Mouse (Mus musculus) limb, embryonic 14.5 days (tissue): Measurements from ENCODE around the gene Cc2d2b. TPM values are rescaled to one million over a fixed set of nuclear protein-coding genes. Genes with fewer than 3 reads are reported as not detected.

Experiments used
- ATAC-seq: fragments of 200-750 bp; cut with Nextera tagmentation; 2 replicates; pipeline ENCODE4 v1.8.0; 2017; ENCODE audit warnings: low read depth, moderate number of reproducible peaks, moderate TSS enrichment; ENCODE audit not compliant: low FRiP score
- DNase-seq: peaks from one replicate; pipeline ENCODE4 v3.0.0-alpha.2; 2015; ENCODE audit warnings: low spot score
- H3K27ac ChIP-seq: fragments of 300-500 bp; sonication (generic); replicated peaks from 2 replicates; pipeline ENCODE4 v1.5.1; 2014; ENCODE audit warnings: low read depth, mild to moderate bottlenecking, low read length, moderate library complexity, mixed read lengths
- H3K27me3 ChIP-seq: fragments of 300-500 bp; sonication (generic); 2 replicates; pipeline ENCODE4 v1.6.1; 2014; ENCODE audit warnings: low read length, mixed read lengths; ENCODE audit not compliant: control insufficient read depth, insufficient read depth
- H3K36me3 ChIP-seq: fragments of 300-500 bp; sonication (generic); 2 replicates; pipeline ENCODE4 v1.6.1; 2014; ENCODE audit warnings: mild to moderate bottlenecking, low read length, moderate library complexity, mixed read lengths; ENCODE audit not compliant: control insufficient read depth, insufficient read depth
- H3K4me1 ChIP-seq: fragments of 300-500 bp; sonication (generic); 2 replicates; pipeline ENCODE4 v1.6.1; 2014; ENCODE audit warnings: antibody characterized with exemption, low read length, mixed read lengths; ENCODE audit not compliant: control insufficient read depth, insufficient read depth
- H3K4me2 ChIP-seq: fragments of 300-500 bp; sonication (generic); replicated peaks from 2 replicates; pipeline ENCODE4 v1.6.1; 2014; ENCODE audit warnings: low read depth, mild to moderate bottlenecking, low read length, moderate library complexity; ENCODE audit not compliant: severe bottlenecking
- H3K4me3 ChIP-seq: fragments of 300-500 bp; sonication (generic); replicated peaks from 2 replicates; pipeline ENCODE4 v1.5.1; 2014; ENCODE audit warnings: low read length
- H3K9ac ChIP-seq: fragments of 300-500 bp; sonication (generic); 2 replicates; pipeline ENCODE4 v1.6.1; 2014; ENCODE audit warnings: mild to moderate bottlenecking, low read depth, low read length, moderate library complexity; ENCODE audit not compliant: severe bottlenecking
- H3K9me3 ChIP-seq: fragments of 300-500 bp; sonication (generic); 2 replicates; pipeline ENCODE4 v1.6.1; 2016; ENCODE audit warnings: low read length; ENCODE audit not compliant: control insufficient read depth
- POLR2A ChIP-seq: fragments of 200-500 bp; IDR thresholded peaks from 2 replicates; pipeline ENCODE4 v1.8.0; 2012; ENCODE audit warnings: inconsistent platforms, mild to moderate bottlenecking, moderate library complexity, borderline replicate concordance; ENCODE audit not compliant: insufficient read depth, insufficient read length; ENCODE audit errors: extremely low read depth
- WGBS: fragments of 180-500 bp; shearing (Covaris S2); extraction: QIAGEN DNeasy Blood & Tissue Kit; methylation state at CpG from one replicate; pipeline ENCODE4 v1.1.7; 2014; 5-methylcytosine and 5-hydroxymethylcytosine counted together
- polyA plus RNA-seq, 2 experiments: library from polyadenylated mRNA; depleted of rRNA in 1 of 2; stranded (reverse) in 1 of 2; unstranded in 1 of 2; fragments of >200 nt; fragmentation: Nextera tagmentation in 1 of 2; extraction: Ambion mirVana in 1 of 2; gene quantifications; 2 replicates each; pipeline versions ENCODE4 v1.2.1 to v1.2.3; 2012 to 2014

Cc2d2b gene
- polyA plus RNA-seq (2012; rRNA removed) (0.04 and 0.05 TPM in 2 replicates), polyA plus RNA-seq (2014; fragmentation: Nextera tagmentation; extraction: Ambion mirVana) (0.22 and 0.55 TPM in 2 replicates)

- WGBS, result 59% methylated on average over 15 of the region's 17 CpGs
- H3K4me2 ChIP-seq, result 0 out of 2 replicates have a peak within 1 kb of the TSS, but pooled peaks have one; percentile 7
- H3K27ac ChIP-seq, result no peak within 1 kb of the TSS
- H3K9ac ChIP-seq, result no peak within 1 kb of the TSS
- TF ChIP-seq POLR2A, result no peak
- no peaks in the 10 kb centered on the region for H3K36me3 ChIP-seq
- DNase-seq, result no peak
- no peaks in the 10 kb centered on the region for H3K4me1 ChIP-seq
- H3K4me3 ChIP-seq, result no peak within 1 kb of the TSS
- H3K27me3 ChIP-seq, result no peaks in the 10 kb centered on the region
- H3K9me3 ChIP-seq, result no peaks in the 10 kb centered on the region
- no peak for ATAC-seq
Measured at GRCm38 (mm10) chr19:40748559-40748958, at the start of gene Cc2d2b. Gene Cc2d2b (plus strand): TSS chr19:40748753.

- no peaks in the 10 kb centered on the region; the same call in 1 of the 2 replicates for H3K4me1 ChIP-seq
- no peak overlapping the region for H3K27ac ChIP-seq
- H3K9ac ChIP-seq, result no peak overlapping the region
- WGBS, result 76% methylated on average over 5 of the region's 5 CpGs
- DNase-seq (no peak), ATAC-seq (no peak)
- H3K9me3 ChIP-seq, result no peaks in the 10 kb centered on the region
- H3K4me3 ChIP-seq, result no peak overlapping the region
- H3K36me3 ChIP-seq, result no peaks in the 10 kb centered on the region
- no peak overlapping the region for H3K4me2 ChIP-seq
- H3K27me3 ChIP-seq, result no peaks in the 10 kb centered on the region
- no peak for TF ChIP-seq POLR2A
Measured at GRCm38 (mm10) chr19:40699816-40700215, 48.7 kb upstream of the Cc2d2b start.

- Histone ChIP-seq H3K27me3 (no peaks in the 10 kb centered on the region), H3K36me3 (no peaks in the 10 kb centered on the region), H3K9me3 (no peaks in the 10 kb centered on the region), H3K9ac (no peak overlapping the region), H3K27ac (no peak overlapping the region), H3K4me2 (no peak overlapping the region), H3K4me3 (no peak overlapping the region), H3K4me1 (no peaks in the 10 kb centered on the region; the same call in 1 of the 2 replicates)
- 59% methylated on average over 4 of the region's 4 CpGs for whole genome bisulfite sequencing
- no peak for DNase-seq
- no peak for ATAC-seq
- TF ChIP-seq POLR2A, result no peak
Measured at GRCm38 (mm10) chr19:40702406-40702805, 46.1 kb upstream of the Cc2d2b start.

DNA sequence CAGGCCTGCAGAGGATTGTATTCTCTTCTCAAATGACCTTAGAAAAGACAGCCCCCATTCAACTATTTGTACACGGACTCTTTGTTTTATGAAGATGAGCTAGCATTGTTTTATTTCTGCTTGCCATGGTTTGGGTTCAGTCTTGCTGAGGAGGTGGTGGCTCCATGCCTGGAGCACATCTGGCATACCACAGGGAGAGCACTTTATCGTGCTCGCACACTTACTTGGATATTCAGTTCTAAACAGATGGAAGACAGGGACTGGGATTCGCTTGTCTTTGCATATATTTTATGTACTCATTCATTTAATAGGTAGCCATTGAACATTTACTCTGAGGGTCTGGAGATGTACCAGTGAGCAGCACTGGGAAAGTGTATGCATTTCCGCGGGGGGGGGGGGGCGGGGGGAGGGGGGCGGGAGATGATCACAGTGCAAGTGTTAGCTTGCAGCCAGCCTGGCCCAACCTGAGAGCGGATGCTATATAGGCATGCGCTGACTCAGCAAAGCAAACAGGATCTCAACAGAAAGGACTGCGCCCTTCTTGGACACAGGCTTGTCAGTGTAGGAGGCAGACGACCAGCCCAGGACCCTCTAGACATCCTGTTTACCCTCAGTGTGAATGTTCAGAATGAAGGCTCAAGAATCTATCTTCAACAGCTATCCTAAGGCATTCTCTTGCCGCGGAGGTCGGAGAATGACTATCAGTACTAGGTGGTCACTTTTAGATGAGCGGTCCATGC is 35.5 kb upstream of the Cc2d2b start:
- Histone ChIP-seq H3K27me3 (no peaks in the 10 kb centered on the region), H3K4me3 (no peak overlapping the region), H3K27ac (no peak overlapping the region), H3K9ac (no peak overlapping the region), H3K4me1 (no peaks in the 10 kb centered on the region), H3K36me3 (no peaks in the 10 kb centered on the region), H3K4me2 (no peak overlapping the region), H3K9me3 (no peaks in the 10 kb centered on the region)
- WGBS, result 78% methylated on average over 16 of the region's 16 CpGs
- TF ChIP-seq POLR2A, result no peak
- DNase-seq (no peak), ATAC-seq (no peak)

DNA sequence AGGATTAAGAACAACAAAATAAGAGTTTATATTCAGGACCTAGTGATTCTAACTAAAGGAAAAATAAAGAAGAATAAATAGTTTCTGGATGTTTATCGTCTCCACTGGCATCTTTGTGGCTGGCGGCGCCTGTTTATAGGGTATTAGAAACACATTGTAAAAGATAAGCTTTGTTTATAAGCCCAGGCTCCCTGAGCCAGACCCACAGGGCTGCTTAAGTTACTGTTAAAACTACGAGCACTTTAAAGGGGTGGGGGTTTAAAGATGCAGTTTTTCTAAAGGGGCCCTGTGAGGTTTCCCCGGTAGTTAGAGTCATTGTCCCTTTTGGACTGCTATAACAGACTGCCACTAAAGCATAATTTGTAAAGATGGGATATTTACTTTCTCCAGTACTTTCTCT is 33.9 kb upstream of the Cc2d2b start:
- Histone ChIP-seq H3K4me3 (no peak overlapping the region), H3K9ac (no peak overlapping the region), H3K4me1 (no peaks in the 10 kb centered on the region), H3K9me3 (no peaks in the 10 kb centered on the region), H3K4me2 (no peak overlapping the region), H3K36me3 (no peaks in the 10 kb centered on the region), H3K27ac (no peak overlapping the region), H3K27me3 (no peaks in the 10 kb centered on the region)
- TF ChIP-seq POLR2A, result no peak
- DNase-seq (no peak), ATAC-seq (no peak)
- 12% methylated on average over 5 of the region's 5 CpGs for WGBS
